Mouse (Mus musculus): ENCODE measurements around the gene Mdga1. TPM values are rescaled to one million over a fixed set of nuclear protein-coding genes. Genes with fewer than 3 reads are reported as not detected.

Mdga1 gene
- polyA plus RNA-seq, 1 experiment: 2.5 TPM

GRCm38 (mm10) chr17:29994459-29994858, 24.6 kb upstream of the Mdga1 start:
- Histone ChIP-seq H3K4me2 (ENCODE audit: low read depth) (no peak overlapping the region), H3K27me3 (ENCODE audit: control insufficient read depth, insufficient read depth, insufficient read length) (no peaks in the 10 kb centered on the region), H3ac (ENCODE audit: control insufficient read depth, insufficient read length) (no peak overlapping the region), H3K36me3 (ENCODE audit: control insufficient read depth, insufficient read depth) (no peaks in the 10 kb centered on the region), H3K4me3 (no peak overlapping the region), H3K79me2 (ENCODE audit: control insufficient read depth, insufficient read depth) (no peaks in the 10 kb centered on the region)
- TF ChIP-seq TCF12 (IDR thresholded peaks at IDR 0.05; ENCODE audit: insufficient read depth, poor library complexity, severe bottlenecking): no peak
- no peak for TF ChIP-seq MYOD1 (IDR thresholded peaks at IDR 0.05; ENCODE audit: control insufficient read depth in 1 of 3, insufficient read length in 2 of 3, low read depth in 2 of 3)
- no peak for TF ChIP-seq POLR2A (IDR thresholded peaks at IDR 0.05; ENCODE audit: insufficient read length, low read depth)
- no peak for TF ChIP-seq MAX (IDR thresholded peaks at IDR 0.05; ENCODE audit: low read depth)
- TF ChIP-seq E2F4 (IDR thresholded peaks at IDR 0.05; ENCODE audit: insufficient read depth): no peak
- no peak for TF ChIP-seq REST (IDR thresholded peaks at IDR 0.05; ENCODE audit: insufficient read depth, insufficient read length)
- TF ChIP-seq TCF3 (IDR thresholded peaks at IDR 0.05; ENCODE audit: insufficient read length, low read depth): no peak
- TF ChIP-seq POLR2AphosphoS2 (IDR thresholded peaks at IDR 0.05; ENCODE audit: insufficient read length, low read depth): no peak
- no peak for TF ChIP-seq USF1 (IDR thresholded peaks at IDR 0.05; ENCODE audit: low read depth)

DNA sequence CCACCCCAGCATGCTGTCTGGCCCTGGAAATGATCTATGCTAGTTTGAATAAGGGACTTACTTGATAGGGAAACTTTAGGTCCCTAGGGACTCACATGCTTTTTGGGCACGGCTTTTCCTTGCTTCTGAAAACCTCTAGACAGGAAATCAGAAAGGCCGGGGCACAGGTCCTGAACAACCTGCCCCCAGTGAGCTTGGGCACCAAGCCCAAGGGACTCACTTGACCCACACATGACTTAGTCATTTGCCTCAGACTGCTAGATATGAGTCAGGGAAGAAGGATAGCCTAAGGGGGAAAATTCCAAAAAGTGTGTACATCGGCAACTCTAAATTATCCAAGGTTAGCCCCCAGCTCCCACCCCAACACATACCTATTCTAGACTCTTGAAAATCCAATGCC, 24.1 kb upstream of the Mdga1 start:
- Histone ChIP-seq H3ac (ENCODE audit: control insufficient read depth, insufficient read length) (no peak overlapping the region), H3K4me3 (no peak overlapping the region), H3K36me3 (ENCODE audit: control insufficient read depth, insufficient read depth) (no peaks in the 10 kb centered on the region), H3K79me2 (ENCODE audit: control insufficient read depth, insufficient read depth) (no peaks in the 10 kb centered on the region), H3K27me3 (ENCODE audit: control insufficient read depth, insufficient read depth, insufficient read length) (no peaks in the 10 kb centered on the region), H3K4me2 (ENCODE audit: low read depth) (peak overlapping the region; percentile 12)
- TF ChIP-seq POLR2A (IDR thresholded peaks at IDR 0.05; ENCODE audit: insufficient read length, low read depth) (no peak), CEBPB (IDR thresholded peaks at IDR 0.05; ENCODE audit: insufficient read depth, poor library complexity, severe bottlenecking) (no peak), E2F4 (IDR thresholded peaks at IDR 0.05; ENCODE audit: insufficient read depth) (no peak), TCF3 (IDR thresholded peaks at IDR 0.05; ENCODE audit: insufficient read length, low read depth) (no peak), POLR2AphosphoS2 (IDR thresholded peaks at IDR 0.05; ENCODE audit: insufficient read length, low read depth) (no peak), MYOG (IDR thresholded peaks at IDR 0.05; ENCODE audit: control insufficient read depth in 1 of 3, insufficient read depth in 1 of 3, insufficient read length in 2 of 3, low read depth in 2 of 3) (no peak), TCF12 (IDR thresholded peaks at IDR 0.05; ENCODE audit: insufficient read depth, poor library complexity, severe bottlenecking) (no peak), MYOD1 (IDR thresholded peaks at IDR 0.05; ENCODE audit: control insufficient read depth in 1 of 3, insufficient read length in 2 of 3, low read depth in 2 of 3) (no peak), MAX (IDR thresholded peaks at IDR 0.05; ENCODE audit: low read depth) (no peak), SRF (IDR thresholded peaks at IDR 0.05; ENCODE audit: control insufficient read depth, insufficient read length, low read depth) (no peak), USF1 (IDR thresholded peaks at IDR 0.05; ENCODE audit: low read depth) (no peak), REST (IDR thresholded peaks at IDR 0.05; ENCODE audit: insufficient read depth, insufficient read length) (no peak)

DNA sequence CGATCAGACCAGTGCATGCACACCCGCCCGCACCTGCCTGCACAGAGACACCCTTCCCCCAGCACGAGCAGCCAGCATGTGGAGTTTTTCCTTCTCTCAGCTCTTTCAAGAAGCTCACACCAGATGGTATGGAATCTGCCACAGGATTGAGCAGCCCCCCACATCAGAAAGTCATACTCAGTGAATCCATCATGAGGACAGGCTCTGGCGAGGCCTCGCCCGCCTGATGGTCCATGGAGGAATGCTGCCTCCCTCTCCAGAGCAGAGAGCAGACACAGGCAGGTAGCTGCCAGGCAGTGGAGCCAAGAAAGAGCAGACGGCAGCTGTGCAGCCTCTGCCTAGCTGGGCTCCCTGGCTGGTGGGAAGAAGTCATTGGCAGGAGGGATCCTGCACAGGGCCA, 23.6 kb upstream of the Mdga1 start:
- no peaks in the 10 kb centered on the region for H3K79me2 ChIP-seq (ENCODE audit: control insufficient read depth, insufficient read depth)
- no peak overlapping the region for H3K4me2 ChIP-seq (ENCODE audit: low read depth)
- H3K36me3 ChIP-seq (ENCODE audit: control insufficient read depth, insufficient read depth): no peaks in the 10 kb centered on the region
- H3K4me3 ChIP-seq: no peak overlapping the region
- TF ChIP-seq MYOD1 (IDR thresholded peaks at IDR 0.05; ENCODE audit: control insufficient read depth in 1 of 3, insufficient read length in 2 of 3, low read depth in 2 of 3) (no peak), TCF3 (IDR thresholded peaks at IDR 0.05; ENCODE audit: insufficient read length, low read depth) (no peak), TCF12 (IDR thresholded peaks at IDR 0.05; ENCODE audit: insufficient read depth, poor library complexity, severe bottlenecking) (no peak), E2F4 (IDR thresholded peaks at IDR 0.05; ENCODE audit: insufficient read depth) (no peak), MYOG (IDR thresholded peaks at IDR 0.05; ENCODE audit: control insufficient read depth in 1 of 3, insufficient read depth in 1 of 3, insufficient read length in 2 of 3, low read depth in 2 of 3) (no peak), CEBPB (IDR thresholded peaks at IDR 0.05; ENCODE audit: insufficient read depth, poor library complexity, severe bottlenecking) (no peak), MAX (IDR thresholded peaks at IDR 0.05; ENCODE audit: low read depth) (no peak), SRF (IDR thresholded peaks at IDR 0.05; ENCODE audit: control insufficient read depth, insufficient read length, low read depth) (no peak), USF1 (IDR thresholded peaks at IDR 0.05; ENCODE audit: low read depth) (no peak)
- no peak overlapping the region for H3ac ChIP-seq (ENCODE audit: control insufficient read depth, insufficient read length)
- no peaks in the 10 kb centered on the region for H3K27me3 ChIP-seq (ENCODE audit: control insufficient read depth, insufficient read depth, insufficient read length)

DNA sequence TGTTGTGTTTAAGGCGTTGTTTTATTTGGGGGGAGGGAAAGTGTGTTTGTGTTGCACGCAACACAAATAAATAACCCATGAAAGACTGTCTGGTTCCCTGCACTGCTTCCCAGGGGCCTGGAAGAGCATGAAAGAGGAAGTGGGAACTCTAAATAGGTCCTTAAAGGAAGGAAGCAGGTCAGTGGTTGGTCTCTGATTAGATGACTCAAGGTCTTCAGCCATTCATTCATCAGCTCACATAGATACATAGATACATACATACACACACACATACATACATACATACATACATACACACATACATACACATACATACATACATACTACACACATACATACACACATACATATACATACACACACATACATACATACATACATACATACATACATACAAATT, 21.0 kb upstream of the Mdga1 start:
- Histone ChIP-seq H3ac (ENCODE audit: control insufficient read depth, insufficient read length) (no peak overlapping the region), H3K4me3 (no peak overlapping the region), H3K27me3 (ENCODE audit: control insufficient read depth, insufficient read depth, insufficient read length) (no peaks in the 10 kb centered on the region), H3K36me3 (ENCODE audit: control insufficient read depth, insufficient read depth) (no peaks in the 10 kb centered on the region), H3K4me2 (ENCODE audit: low read depth) (no peak overlapping the region), H3K79me2 (ENCODE audit: control insufficient read depth, insufficient read depth) (no peaks in the 10 kb centered on the region)
- TF ChIP-seq E2F4 (IDR thresholded peaks at IDR 0.05; ENCODE audit: insufficient read depth) (no peak), TCF12 (IDR thresholded peaks at IDR 0.05; ENCODE audit: insufficient read depth, poor library complexity, severe bottlenecking) (no peak), POLR2A (IDR thresholded peaks at IDR 0.05; ENCODE audit: insufficient read length, low read depth) (no peak), SRF (IDR thresholded peaks at IDR 0.05; ENCODE audit: control insufficient read depth, insufficient read length, low read depth) (no peak), MYOG (IDR thresholded peaks at IDR 0.05; ENCODE audit: control insufficient read depth in 1 of 3, insufficient read depth in 1 of 3, insufficient read length in 2 of 3, low read depth in 2 of 3) (no peak), POLR2AphosphoS2 (IDR thresholded peaks at IDR 0.05; ENCODE audit: insufficient read length, low read depth) (no peak), MAX (IDR thresholded peaks at IDR 0.05; ENCODE audit: low read depth) (no peak), MYOD1 (IDR thresholded peaks at IDR 0.05; ENCODE audit: control insufficient read depth in 1 of 3, insufficient read length in 2 of 3, low read depth in 2 of 3) (no peak), USF1 (IDR thresholded peaks at IDR 0.05; ENCODE audit: low read depth) (no peak), CEBPB (IDR thresholded peaks at IDR 0.05; ENCODE audit: insufficient read depth, poor library complexity, severe bottlenecking) (no peak), REST (IDR thresholded peaks at IDR 0.05; ENCODE audit: insufficient read depth, insufficient read length) (no peak), TCF3 (IDR thresholded peaks at IDR 0.05; ENCODE audit: insufficient read length, low read depth) (no peak)

DNA sequence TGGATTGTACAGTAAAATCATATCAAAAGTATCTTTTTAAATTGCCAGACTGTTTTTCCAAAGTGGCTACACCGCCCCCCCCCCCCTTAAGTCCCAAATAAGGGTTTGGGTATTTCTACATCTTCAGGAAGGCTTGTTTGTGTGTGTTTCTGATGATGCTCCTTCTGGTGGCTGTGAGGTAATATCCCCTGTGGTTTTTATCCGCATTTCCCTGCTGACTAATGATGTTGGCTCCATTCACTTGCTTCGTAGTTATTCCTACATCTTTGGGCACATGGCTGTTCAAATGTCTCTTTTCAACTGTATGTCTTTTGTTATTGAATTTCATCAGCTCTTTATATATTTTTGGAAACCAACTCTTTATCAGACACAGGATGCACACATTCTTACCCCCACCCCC, 20.2 kb upstream of the Mdga1 start:
- TF ChIP-seq POLR2AphosphoS2 (IDR thresholded peaks at IDR 0.05; ENCODE audit: insufficient read length, low read depth): no peak
- TF ChIP-seq MYOG (IDR thresholded peaks at IDR 0.05; ENCODE audit: control insufficient read depth in 1 of 3, insufficient read depth in 1 of 3, insufficient read length in 2 of 3, low read depth in 2 of 3): no peak
- TF ChIP-seq TCF12 (IDR thresholded peaks at IDR 0.05; ENCODE audit: insufficient read depth, poor library complexity, severe bottlenecking): no peak
- TF ChIP-seq TCF3 (IDR thresholded peaks at IDR 0.05; ENCODE audit: insufficient read length, low read depth): no peak
- TF ChIP-seq SRF (IDR thresholded peaks at IDR 0.05; ENCODE audit: control insufficient read depth, insufficient read length, low read depth): no peak
- TF ChIP-seq CEBPB (IDR thresholded peaks at IDR 0.05; ENCODE audit: insufficient read depth, poor library complexity, severe bottlenecking): no peak
- TF ChIP-seq MAX (IDR thresholded peaks at IDR 0.05; ENCODE audit: low read depth): no peak
- no peak for TF ChIP-seq USF1 (IDR thresholded peaks at IDR 0.05; ENCODE audit: low read depth)
- no peak for TF ChIP-seq E2F4 (IDR thresholded peaks at IDR 0.05; ENCODE audit: insufficient read depth)
- TF ChIP-seq REST (IDR thresholded peaks at IDR 0.05; ENCODE audit: insufficient read depth, insufficient read length): no peak
- Histone ChIP-seq H3ac (ENCODE audit: control insufficient read depth, insufficient read length) (no peak overlapping the region), H3K36me3 (ENCODE audit: control insufficient read depth, insufficient read depth) (no peaks in the 10 kb centered on the region), H3K4me2 (ENCODE audit: low read depth) (no peak overlapping the region), H3K79me2 (ENCODE audit: control insufficient read depth, insufficient read depth) (no peaks in the 10 kb centered on the region), H3K27me3 (ENCODE audit: control insufficient read depth, insufficient read depth, insufficient read length) (no peaks in the 10 kb centered on the region), H3K4me3 (no peak overlapping the region)
